ENCODE assay signal across 8 mouse cellular contexts in the genomic region with DNA sequence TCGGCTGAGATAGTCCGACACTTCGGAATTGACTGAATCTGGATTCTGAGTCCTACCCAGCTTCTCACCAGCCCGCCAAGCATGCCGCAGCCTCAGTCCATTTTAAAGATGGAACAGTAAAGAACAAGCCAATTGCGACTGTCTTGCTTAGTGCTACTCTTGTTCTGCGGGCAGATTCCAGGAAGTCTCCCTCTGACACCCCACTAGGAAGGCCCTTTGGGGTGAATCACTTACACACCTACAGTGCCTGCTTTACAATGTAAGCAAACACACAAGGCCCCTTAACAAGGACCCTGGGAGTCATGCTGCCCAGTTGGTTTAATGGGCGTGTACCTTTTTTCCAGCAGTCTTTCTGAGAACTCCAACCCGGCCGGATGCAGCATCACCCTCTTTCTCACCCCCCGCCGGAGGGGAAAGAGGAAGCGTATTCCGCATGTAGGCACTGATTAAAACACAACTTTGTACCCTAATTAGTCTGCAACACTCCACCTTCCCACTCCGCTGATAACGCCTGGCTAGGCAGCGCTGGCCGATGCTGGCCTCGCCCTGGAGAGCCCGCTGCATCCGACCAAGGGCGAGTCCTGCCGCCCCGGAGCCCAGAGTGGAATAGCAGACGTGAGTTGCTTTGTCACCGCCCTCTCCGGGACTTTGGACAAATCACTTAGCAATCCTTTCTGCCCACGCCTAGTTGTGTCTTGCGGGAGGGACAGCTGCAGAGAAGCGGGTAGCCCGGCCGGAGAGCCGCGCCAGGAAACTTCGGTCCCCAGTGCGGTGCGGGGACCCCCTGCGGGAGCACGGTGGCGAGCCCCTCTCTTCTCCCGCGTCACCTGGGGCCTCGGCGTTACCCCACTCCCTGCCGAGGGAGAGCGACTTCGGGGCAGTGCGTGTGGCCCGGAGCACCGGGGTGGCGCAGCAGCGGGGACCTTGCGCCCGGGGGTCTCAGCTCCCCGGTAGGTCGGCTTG. TPM values are rescaled to one million over a fixed set of nuclear protein-coding genes. Genes with fewer than 3 reads are reported as not detected.
DNase-seq lines count a peak whose midpoint lies in the region; ATAC-seq and TF ChIP-seq lines count a peak whose summit lies in the region.

A gene (plus strand): TSS at position 691 of the 963 bp plus-strand sequence.

- peaks cover 16% of the 10 kb centered on the region for H3K27me3 ChIP-seq in hindbrain, embryonic 16.5 days (replicated peaks; ENCODE audit: control insufficient read depth, insufficient read depth, low read length)
- H3K27me3 ChIP-seq in midbrain, embryonic 16.5 days (ENCODE audit: control insufficient read depth, insufficient read depth, low read depth, low read length), result peaks cover 15% of the 10 kb centered on the region
- H3K27me3 ChIP-seq in thymus, adult 2 months (ENCODE audit: control insufficient read depth, insufficient read depth, low read length), result peaks cover 9% of the 10 kb centered on the region; the same call in 1 of the 2 replicates

- no peak for TF ChIP-seq POLR2A in thymus, adult 2 months (IDR thresholded peaks at IDR 0.05; ENCODE audit: control insufficient read depth, extremely low read depth, insufficient read depth, low read length, poor library complexity)

- no peaks in the 10 kb centered on the region for H3K9me3 ChIP-seq in hindbrain, embryonic 16.5 days (ENCODE audit: control insufficient read depth, low read length)
- H3K9me3 ChIP-seq in midbrain, embryonic 16.5 days (replicated peaks; ENCODE audit: control insufficient read depth, low read length, poor library complexity, severe bottlenecking), result no peaks in the 10 kb centered on the region

- peak within 1 kb of the TSS; percentile 100 for H3K4me2 ChIP-seq in hindbrain, embryonic 16.5 days (ENCODE audit: low read length)
- H3K4me2 ChIP-seq in midbrain, embryonic 16.5 days (ENCODE audit: low read length), result peak within 1 kb of the TSS; percentile 100

- H3K36me3 ChIP-seq in hindbrain, embryonic 16.5 days (ENCODE audit: control insufficient read depth, insufficient read depth, low read length), result no peaks in the 10 kb centered on the region
- H3K36me3 ChIP-seq in midbrain, embryonic 16.5 days (ENCODE audit: control insufficient read depth, insufficient read depth, low read length), result no peaks in the 10 kb centered on the region
- H3K36me3 ChIP-seq in thymus, adult 2 months (ENCODE audit: control insufficient read depth, insufficient read depth, low read length), result no peaks in the 10 kb centered on the region

- peak within 1 kb of the TSS; percentile 72 for H3K4me3 ChIP-seq in hindbrain, embryonic 16.5 days (ENCODE audit: low read length)
- peak within 1 kb of the TSS; percentile 62 for H3K4me3 ChIP-seq in midbrain, embryonic 16.5 days (ENCODE audit: low read depth, low read length)
- H3K4me3 ChIP-seq in thymus, adult 2 months (ENCODE audit: control insufficient read depth, insufficient read depth, low read length), result peak within 1 kb of the TSS; percentile 94

- DNase-seq in frontal cortex, postnatal 25 days (ENCODE audit: low spot score in 2 of 2), result no peak
- peak; percentile 63 for DNase-seq in brain, adult 2 months (ENCODE audit: low read depth, low spot score)
- peak; percentile 37 for DNase-seq in gastrocnemius, postnatal 10 days
- DNase-seq in liver, result peak; percentile 59
- DNase-seq in thymus, adult 2 months, result peak; percentile 34

- peaks cover 12% of the 10 kb centered on the region for H3K4me1 ChIP-seq in hindbrain, embryonic 16.5 days (ENCODE audit: control insufficient read depth, insufficient read depth, low read depth, low read length)
- peaks cover 10% of the 10 kb centered on the region for H3K4me1 ChIP-seq in midbrain, embryonic 16.5 days (ENCODE audit: control insufficient read depth, insufficient read depth, low read length)
- H3K4me1 ChIP-seq in thymus, adult 2 months (replicated peaks; ENCODE audit: control insufficient read depth, insufficient read depth, low read length), result peaks cover 8% of the 10 kb centered on the region; the same call in 1 of the 2 replicates

- peak; percentile 64 for ATAC-seq in frontal cortex, adult (ENCODE audit: low TSS enrichment)
- ATAC-seq in hindbrain, embryonic 16.5 days, result peak; percentile 63
- ATAC-seq in midbrain, embryonic 16.5 days, result peak; percentile 75

- 12% methylated on average over 50 of the region's 56 CpGs for WGBS in hindbrain, embryonic 16.5 days
- WGBS in midbrain, embryonic 16.5 days, result 11% methylated on average over 54 of the region's 56 CpGs
- 10% methylated on average over 56 of the region's 56 CpGs for WGBS in thymus, adult 2 months

- H3K9ac ChIP-seq in hindbrain, embryonic 16.5 days (ENCODE audit: low read depth, low read length), result peak within 1 kb of the TSS; percentile 71
- H3K9ac ChIP-seq in midbrain, embryonic 16.5 days (ENCODE audit: low read depth, low read length), result peak within 1 kb of the TSS; percentile 67

- TF ChIP-seq CTCF in thymus, adult 2 months (IDR thresholded peaks at IDR 0.05; ENCODE audit: borderline replicate concordance, control insufficient read depth, extremely low read depth, insufficient read depth, low read length, poor library complexity), result no peak

- no peak within 1 kb of the TSS for H3K27ac ChIP-seq in hindbrain, embryonic 16.5 days (ENCODE audit: low read depth, low read length)
- no peak within 1 kb of the TSS for H3K27ac ChIP-seq in midbrain, embryonic 16.5 days (ENCODE audit: low read length)
- H3K27ac ChIP-seq in thymus, adult 2 months (ENCODE audit: control insufficient read depth, insufficient read depth, low read length), result no peak within 1 kb of the TSS

RNA-seq across cellular contexts. Expression of the gene that starts here (rescaled TPM):
- under 1 TPM; 0.21 to 0.41 TPM for total RNA-seq in gastrocnemius, postnatal 10 days (2021)
- 0.14 and 0.22 TPM in 2 replicates for polyA plus RNA-seq in hindbrain, embryonic 16.5 days (2015; fragmentation: Nextera tagmentation; extraction: Ambion mirVana)
- polyA plus RNA-seq in midbrain, embryonic 16.5 days (2015; fragmentation: Nextera tagmentation; extraction: Ambion mirVana), result 0.05 and 0.24 TPM in 2 replicates
- polyA plus RNA-seq in thymus, adult 2 months (2012; rRNA removed), result 0.55 and 0.74 TPM in 2 replicates

Comparison
In these comparisons a context has a peak if more than half of its experiments do, and no peak if none do; other contexts are left out.
1. Peak in DNase-seq in gastrocnemius, postnatal 10 days; RNA of the gene not detected or under 1 TPM.
2. Peak in ATAC-seq, H3K4me3 ChIP-seq, H3K9ac ChIP-seq and H3K4me2 ChIP-seq in hindbrain, embryonic 16.5 days; RNA of the gene not detected or under 1 TPM.
3. Peak in ATAC-seq, H3K4me3 ChIP-seq, H3K9ac ChIP-seq and H3K4me2 ChIP-seq in midbrain, embryonic 16.5 days; RNA of the gene not detected or under 1 TPM.
4. Peak in DNase-seq and H3K4me3 ChIP-seq in thymus, adult 2 months; RNA of the gene not detected or under 1 TPM.
5. DNase-seq: peak in brain, adult 2 months (single experiment) and liver (single experiment); none in frontal cortex, postnatal 25 days (0 of 2).
6. Peak in every context shown above with its lines, with median percentiles within 50 percentile points of each other: ATAC-seq and H3K4me3 ChIP-seq.